Mouse (Mus musculus): Measurements from ENCODE around the gene Hist2h3c2.
"Not testable (repeated sequence)": the region's sequence is repeated elsewhere in the genome, so short reads cannot be mapped to it uniquely, and the experiment has no call there.

DNA sequence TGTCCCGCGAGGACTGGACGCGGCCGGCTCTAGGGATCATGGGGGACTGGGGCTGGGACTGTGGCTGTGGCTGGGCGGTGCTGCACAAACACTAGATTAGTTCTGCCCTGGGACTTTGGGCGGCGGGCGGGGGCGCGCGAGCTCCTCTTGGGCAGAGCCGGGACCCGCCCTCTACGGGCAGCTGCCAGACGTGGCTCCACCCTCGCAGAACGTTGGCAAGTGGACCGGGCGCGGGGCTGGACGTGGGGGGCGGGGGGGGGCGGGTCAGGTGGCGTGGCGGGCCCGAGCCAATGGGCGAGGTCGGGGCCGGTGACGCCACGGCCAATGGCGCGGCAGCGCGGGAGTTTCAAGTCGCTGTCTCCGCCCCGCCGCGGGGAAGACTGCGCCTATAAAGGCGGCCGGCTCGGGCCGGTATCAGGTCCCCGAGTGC, 7.5 kb upstream of the Hist2h3c2 start, which contains the start of gene Hist2h3c1:
- TF ChIP-seq POLR2A (IDR thresholded peaks at IDR 0.05; ENCODE audit: control insufficient read depth, extremely low read depth, insufficient read depth, low read length, poor library complexity); CTCF (IDR thresholded peaks at IDR 0.05; ENCODE audit: borderline replicate concordance, control insufficient read depth, extremely low read depth, insufficient read depth, low read length, poor library complexity): not testable (repeated sequence)
